Mouse (Mus musculus): ENCODE measurements at regions not wholly inside any gene's neighbourhood (a gene's known extent, or its start where the extent isn't known, plus 50 kb on each side); places are given as distances from the start of the nearest gene placed in this dataset.
A peak's percentile ranks its signal among the peaks of the same experiment; 100 is the strongest.

DNA sequence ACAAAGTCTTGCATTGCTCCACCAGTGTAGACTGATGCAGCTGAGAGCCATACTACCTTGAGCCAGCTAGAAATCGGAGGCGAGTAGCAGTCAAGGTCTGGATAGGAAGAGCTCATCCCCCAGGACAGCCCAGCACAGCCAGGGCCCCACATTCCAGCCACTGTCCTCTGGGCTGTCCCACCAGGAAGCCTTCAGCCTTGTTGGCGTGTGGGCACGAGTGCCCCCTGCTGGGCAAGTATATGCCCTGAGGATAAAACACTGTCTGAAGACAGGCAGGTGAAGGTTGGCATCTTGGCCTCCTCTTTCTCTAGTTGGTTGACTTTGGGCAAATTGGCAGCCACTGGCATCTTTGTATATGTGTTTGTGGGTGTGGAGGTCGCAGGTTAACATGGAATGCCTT, 56.0 kb upstream of the Wnt11 start:
- no peak overlapping the region for H3K4me3 ChIP-seq (ENCODE audit: control insufficient read depth, low read depth, low read length)
- H3K27ac ChIP-seq (ENCODE audit: control insufficient read depth, insufficient read depth, low read depth, low read length) = no peak overlapping the region
- H3K36me3 ChIP-seq (ENCODE audit: control insufficient read depth, insufficient read depth, low read length) = no peaks in the 10 kb centered on the region
- TF ChIP-seq POLR2A (IDR thresholded peaks at IDR 0.05; ENCODE audit: control insufficient read depth, low read depth, low read length) (no peak), CTCF (IDR thresholded peaks at IDR 0.05; ENCODE audit: control insufficient read depth, insufficient read depth, insufficient replicate concordance, low read depth, low read length) (peak; percentile 67; the same call in 1 of the 2 replicates)
- no peaks in the 10 kb centered on the region for H3K4me1 ChIP-seq (ENCODE audit: control insufficient read depth, insufficient read depth, low read length)
- H3K27me3 ChIP-seq (ENCODE audit: control insufficient read depth, insufficient read depth, low read length) = no peaks in the 10 kb centered on the region

DNA sequence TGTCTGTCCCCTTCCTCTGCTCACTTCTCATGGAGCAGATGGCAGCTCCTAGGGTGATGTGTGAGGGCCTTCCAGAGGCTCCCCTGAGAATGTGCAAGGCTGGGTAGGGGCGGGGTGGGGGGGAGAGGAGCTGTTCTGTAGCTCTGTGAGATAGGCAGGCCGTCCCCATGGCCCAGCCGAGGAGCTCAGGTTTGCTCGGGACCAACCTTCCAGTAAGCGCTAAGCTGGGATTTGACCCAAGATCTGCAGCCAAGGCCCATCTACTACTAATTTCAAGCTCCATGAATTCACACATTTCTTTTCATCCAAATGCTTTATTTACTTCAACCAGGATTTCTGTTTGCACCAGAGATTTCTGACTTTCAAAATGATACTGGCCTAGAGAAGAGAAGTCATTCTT, 51.4 kb upstream of the Wnt11 start:
- TF ChIP-seq CTCF (IDR thresholded peaks at IDR 0.05; ENCODE audit: control insufficient read depth, insufficient read depth, insufficient replicate concordance, low read depth, low read length) = no peak
- Histone ChIP-seq H3K4me1 (ENCODE audit: control insufficient read depth, insufficient read depth, low read length) (peaks cover 2% of the 10 kb centered on the region; the same call in 1 of the 2 replicates), H3K4me3 (ENCODE audit: control insufficient read depth, low read depth, low read length) (no peak overlapping the region), H3K27me3 (ENCODE audit: control insufficient read depth, insufficient read depth, low read length) (no peaks in the 10 kb centered on the region), H3K36me3 (ENCODE audit: control insufficient read depth, insufficient read depth, low read length) (no peaks in the 10 kb centered on the region), H3K27ac (ENCODE audit: control insufficient read depth, insufficient read depth, low read depth, low read length) (no peak overlapping the region)

DNA sequence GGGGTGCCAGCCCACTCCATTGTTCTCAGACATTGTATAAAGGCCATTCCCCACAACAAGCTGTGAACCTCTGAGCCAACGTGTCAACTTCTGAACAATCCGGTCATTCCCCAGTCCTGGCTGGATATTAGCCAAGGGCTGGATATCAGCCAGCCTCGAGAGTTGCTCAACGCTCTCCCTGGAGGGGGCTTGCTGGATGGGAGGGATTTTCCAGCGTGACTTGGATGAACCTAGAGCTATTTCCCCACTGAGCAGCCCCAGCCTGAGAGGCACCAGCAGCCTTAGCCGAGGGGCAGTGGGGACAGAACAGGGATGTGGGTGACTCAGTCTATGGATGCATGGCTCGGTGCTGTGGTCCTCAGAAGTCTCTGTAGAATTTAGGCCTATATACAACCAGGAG, 51.0 kb upstream of the Wnt11 start:
- TF ChIP-seq CTCF (IDR thresholded peaks at IDR 0.05; ENCODE audit: control insufficient read depth, insufficient read depth, insufficient replicate concordance, low read depth, low read length) (no peak), POLR2A (IDR thresholded peaks at IDR 0.05; ENCODE audit: control insufficient read depth, low read depth, low read length) (no peak)
- peaks cover 2% of the 10 kb centered on the region; the same call in 1 of the 2 replicates for H3K4me1 ChIP-seq (ENCODE audit: control insufficient read depth, insufficient read depth, low read length)
- no peak overlapping the region for H3K4me3 ChIP-seq (ENCODE audit: control insufficient read depth, low read depth, low read length)
- no peaks in the 10 kb centered on the region for H3K27me3 ChIP-seq (ENCODE audit: control insufficient read depth, insufficient read depth, low read length)
- no peak overlapping the region for H3K27ac ChIP-seq (ENCODE audit: control insufficient read depth, insufficient read depth, low read depth, low read length)
- no peaks in the 10 kb centered on the region for H3K36me3 ChIP-seq (ENCODE audit: control insufficient read depth, insufficient read depth, low read length)

DNA sequence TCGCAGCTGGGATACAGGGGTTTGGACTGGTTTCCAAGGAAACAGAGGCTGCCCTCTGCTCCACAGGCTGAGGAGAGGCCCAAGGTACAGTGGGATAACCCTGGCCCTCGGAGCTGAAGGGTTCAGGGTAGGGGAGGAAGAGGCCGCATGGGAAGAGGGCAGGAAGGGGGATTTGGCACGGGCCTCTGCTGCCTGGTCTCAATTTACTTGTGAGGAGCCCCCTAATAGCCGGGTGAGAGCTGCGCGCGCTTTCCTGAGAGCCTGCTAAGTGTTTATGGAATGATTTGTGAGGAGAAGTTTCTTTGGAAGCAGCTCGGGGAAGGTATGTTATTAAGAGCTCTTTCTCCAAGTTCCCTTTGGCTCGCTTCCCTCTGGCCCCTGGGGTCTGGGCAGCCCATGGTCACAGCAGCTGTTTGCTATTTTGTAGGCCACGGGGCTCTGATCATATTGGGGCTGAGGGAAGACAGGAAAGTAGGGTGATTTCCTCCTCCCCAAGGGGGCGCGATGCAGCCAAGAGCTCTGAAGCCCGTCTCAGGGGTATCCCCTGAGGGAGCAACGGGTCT, 50.5 kb upstream of the Wnt11 start:
- H3K36me3 ChIP-seq (ENCODE audit: control insufficient read depth, insufficient read depth, low read length) = no peaks in the 10 kb centered on the region
- TF ChIP-seq CTCF (IDR thresholded peaks at IDR 0.05; ENCODE audit: control insufficient read depth, insufficient read depth, insufficient replicate concordance, low read depth, low read length) = no peak
- no peak for TF ChIP-seq POLR2A (IDR thresholded peaks at IDR 0.05; ENCODE audit: control insufficient read depth, low read depth, low read length)
- no peak overlapping the region for H3K4me3 ChIP-seq (ENCODE audit: control insufficient read depth, low read depth, low read length)
- H3K27ac ChIP-seq (ENCODE audit: control insufficient read depth, insufficient read depth, low read depth, low read length) = no peak overlapping the region
- no peaks in the 10 kb centered on the region for H3K27me3 ChIP-seq (ENCODE audit: control insufficient read depth, insufficient read depth, low read length)
- H3K4me1 ChIP-seq (ENCODE audit: control insufficient read depth, insufficient read depth, low read length) = peaks cover 2% of the 10 kb centered on the region; the same call in 1 of the 2 replicates
